Mouse (Mus musculus) lung, postnatal 4 days (tissue): ENCODE results near the gene Gm21677.
"Not testable (repeated sequence)": the region's sequence is repeated elsewhere in the genome, so short reads cannot be mapped to it uniquely, and the experiment has no call there.

Experiments
- DNase-seq, 2 experiments: peaks; one replicate each; pipeline ENCODE4 v3.0.0; 2021

Gene Gm21677

DNA sequence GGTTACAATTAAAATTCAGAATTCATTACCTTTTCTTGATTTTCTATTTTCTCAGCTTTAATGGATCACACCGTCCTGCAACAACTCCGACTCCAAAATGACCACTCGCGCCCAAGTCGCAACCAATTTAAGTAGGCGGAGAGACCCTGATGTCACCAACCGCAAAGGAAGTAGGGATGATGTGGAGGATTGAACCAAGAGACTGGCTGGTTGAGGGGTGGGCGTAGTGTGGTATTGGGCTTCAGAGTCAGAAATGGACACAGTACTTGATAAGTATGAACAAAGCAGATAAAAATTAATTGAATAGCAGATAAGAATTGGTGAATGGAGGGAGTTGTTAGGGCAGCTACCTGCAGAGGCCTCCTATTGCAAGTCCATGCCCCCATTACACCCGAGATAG is at the start of gene Gm21677:
Gm21677 (minus strand) TSS at position 101 of the 400 bp plus-strand sequence.
- DNase-seq, result not testable (repeated sequence)

GRCm38 (mm10) chrY:3345229-3345628 is 39.0 kb upstream of the Gm21677 start, which contains the start of gene Gm21693:
Gene Gm21693 (minus strand): TSS chrY:3345329.
- DNase-seq, result not testable (repeated sequence)

DNA sequence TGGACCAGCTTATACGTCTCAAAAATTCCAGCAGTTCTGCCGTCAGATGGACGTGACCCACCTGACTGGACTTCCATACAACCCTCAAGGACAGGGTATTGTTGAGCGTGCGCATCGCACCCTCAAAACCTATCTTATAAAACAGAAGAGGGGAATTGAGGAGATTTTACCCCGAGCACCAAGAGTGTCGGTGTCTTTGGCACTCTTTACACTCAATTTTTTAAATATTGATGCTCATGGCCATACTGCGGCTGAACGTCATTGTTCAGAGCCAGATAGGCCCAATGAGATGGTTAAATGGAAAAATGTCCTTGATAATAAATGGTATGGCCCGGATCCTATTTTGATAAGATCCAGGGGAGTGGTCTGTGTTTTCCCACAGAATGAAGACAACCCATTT is 34.4 kb upstream of the Gm21677 start:
- peak in 1 of 2 experiments; percentile 3 for DNase-seq
